Mouse (Mus musculus): ENCODE results near the gene Poc5. TPM values are rescaled to one million over a fixed set of nuclear protein-coding genes. Genes with fewer than 3 reads are reported as not detected.

The Poc5 gene
- total RNA-seq, 2 experiments from 2014 or later: 28.0 to 33.0 TPM

Small RNAs within 50 kb of the gene (microRNA-seq; reads per million reads assigned to microRNA genes)
- 0 reads per million in 2 experiments for gene Gm25213

Other genes with a start within 250 kb of the Poc5 start
- gene Ankdd1b, start 82.9 kb downstream of the Poc5 start, total RNA-seq (2021): not detected
- not detected for gene Gm17622, start 102.4 kb downstream of the Poc5 start, total RNA-seq (2021)
- 10 to 100 TPM in 1 of 2 experiments, 1 to 10 TPM in 1; 9.7 to 14.7 TPM for gene Polk, start 154.3 kb downstream of the Poc5 start, total RNA-seq (2021)
- gene Col4a3bp, start 154.3 kb downstream of the Poc5 start, total RNA-seq (2021): 10 to 100 TPM; 61.4 to 61.8 TPM

Data from layer of hippocampus, postnatal 25 days (tissue).